Mouse (Mus musculus) liver, embryonic 15.5 days (tissue): ENCODE measurements around the gene Tmem198. TPM values are rescaled to one million over a fixed set of nuclear protein-coding genes. Genes with fewer than 3 reads are reported as not detected.
A peak's percentile ranks its signal among the peaks of the same experiment; 100 is the strongest.

Source experiments
- ATAC-seq: fragments of 200-750 bp; cut with Nextera tagmentation; 2 replicates; pipeline ENCODE4 v1.8.0; 2017; ENCODE audit warnings: moderate number of reproducible peaks, mild to moderate bottlenecking, moderate library complexity; ENCODE audit not compliant: insufficient read depth
- H3K27ac ChIP-seq: fragments of 300-500 bp; sonication (generic); replicated peaks from 2 replicates; pipeline ENCODE4 v1.5.1; 2015; ENCODE audit warnings: mild to moderate bottlenecking, inconsistent platforms
- H3K27me3 ChIP-seq: fragments of 300-500 bp; sonication (generic); 2 replicates; pipeline ENCODE4 v1.6.1; 2015; ENCODE audit warnings: mild to moderate bottlenecking, inconsistent platforms
- H3K36me3 ChIP-seq: fragments of 300-500 bp; sonication (generic); replicated peaks from 2 replicates; pipeline ENCODE4 v1.6.1; 2015; ENCODE audit warnings: moderate library complexity, mild to moderate bottlenecking, inconsistent platforms
- H3K4me1 ChIP-seq: fragments of 300-500 bp; sonication (generic); replicated peaks from 2 replicates; pipeline ENCODE4 v1.6.1; 2015; ENCODE audit warnings: inconsistent platforms
- H3K4me2 ChIP-seq: fragments of 300-500 bp; sonication (generic); 2 replicates; pipeline ENCODE4 v1.6.1; 2015; ENCODE audit warnings: moderate library complexity, mild to moderate bottlenecking, inconsistent platforms
- H3K4me3 ChIP-seq: fragments of 300-500 bp; sonication (generic); replicated peaks from 2 replicates; pipeline ENCODE4 v1.5.1; 2015; ENCODE audit warnings: mild to moderate bottlenecking, inconsistent platforms
- H3K9ac ChIP-seq: fragments of 300-500 bp; sonication (generic); 2 replicates; pipeline ENCODE4 v1.6.1; 2015; ENCODE audit warnings: moderate library complexity, mild to moderate bottlenecking, inconsistent platforms
- H3K9me3 ChIP-seq: fragments of 300-500 bp; sonication (generic); replicated peaks from 2 replicates; pipeline ENCODE4 v1.6.1; 2016; ENCODE audit warnings: inconsistent platforms
- WGBS: fragments of 180-500 bp; shearing (Covaris S2); methylation state at CpG from one replicate; pipeline ENCODE4 v1.1.7; 2015; ENCODE audit warnings: mixed read lengths; ENCODE audit not compliant: insufficient replicate concordance; 5-methylcytosine and 5-hydroxymethylcytosine counted together
- polyA plus RNA-seq: library from polyadenylated mRNA; unstranded; fragments of >200 nt; fragmentation: Nextera tagmentation; extraction: Ambion mirVana; gene quantifications from 2 replicates; pipeline ENCODE4 v1.2.1, GENCODE M21; 2015

Tmem198 gene
- polyA plus RNA-seq, 1 experiment from 2014 or later = 0.06 TPM

DNA sequence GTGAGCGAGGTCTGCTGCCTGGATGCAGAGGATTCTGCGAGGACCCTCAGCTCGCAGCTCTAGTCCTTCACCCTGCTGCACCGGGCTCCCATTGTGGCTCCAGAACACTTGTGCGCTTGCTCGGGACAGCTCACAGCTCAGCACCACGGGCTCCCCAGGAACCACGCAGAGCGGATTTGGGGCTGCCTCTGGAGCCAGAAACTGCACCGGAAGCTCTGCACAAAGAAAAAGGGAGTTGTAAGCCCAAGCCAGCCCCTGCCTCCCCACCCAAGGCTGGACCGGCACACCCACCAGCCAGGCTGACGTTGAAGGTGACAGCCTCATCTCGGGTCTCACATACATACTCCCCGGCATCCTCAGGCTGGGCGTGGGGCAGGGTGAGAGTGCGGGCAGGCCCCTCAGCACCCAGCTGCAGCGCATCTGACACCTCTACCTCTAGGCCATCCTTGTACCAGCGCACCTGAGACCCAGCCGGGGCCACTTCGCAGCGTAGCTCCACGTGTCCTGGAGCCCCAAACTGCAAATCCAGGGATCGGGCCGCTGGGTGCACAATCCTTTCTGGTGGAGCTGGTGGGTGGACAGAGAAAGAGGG, 13.3 kb downstream of the Tmem198 start:
- H3K9me3 ChIP-seq = no peaks in the 10 kb centered on the region
- H3K4me3 ChIP-seq = no peak overlapping the region
- WGBS = 57% methylated on average over 24 of the region's 24 CpGs
- no peak for ATAC-seq
- H3K4me1 ChIP-seq = peaks cover 4% of the 10 kb centered on the region; the same call in 1 of the 2 replicates
- H3K27ac ChIP-seq = no peak overlapping the region
- no peak overlapping the region for H3K4me2 ChIP-seq
- H3K27me3 ChIP-seq = peaks cover 36% of the 10 kb centered on the region
- 0 out of 2 replicates have a peak, but pooled peaks cover 7% of the 10 kb centered on the region for H3K36me3 ChIP-seq
- H3K9ac ChIP-seq = no peak overlapping the region

DNA sequence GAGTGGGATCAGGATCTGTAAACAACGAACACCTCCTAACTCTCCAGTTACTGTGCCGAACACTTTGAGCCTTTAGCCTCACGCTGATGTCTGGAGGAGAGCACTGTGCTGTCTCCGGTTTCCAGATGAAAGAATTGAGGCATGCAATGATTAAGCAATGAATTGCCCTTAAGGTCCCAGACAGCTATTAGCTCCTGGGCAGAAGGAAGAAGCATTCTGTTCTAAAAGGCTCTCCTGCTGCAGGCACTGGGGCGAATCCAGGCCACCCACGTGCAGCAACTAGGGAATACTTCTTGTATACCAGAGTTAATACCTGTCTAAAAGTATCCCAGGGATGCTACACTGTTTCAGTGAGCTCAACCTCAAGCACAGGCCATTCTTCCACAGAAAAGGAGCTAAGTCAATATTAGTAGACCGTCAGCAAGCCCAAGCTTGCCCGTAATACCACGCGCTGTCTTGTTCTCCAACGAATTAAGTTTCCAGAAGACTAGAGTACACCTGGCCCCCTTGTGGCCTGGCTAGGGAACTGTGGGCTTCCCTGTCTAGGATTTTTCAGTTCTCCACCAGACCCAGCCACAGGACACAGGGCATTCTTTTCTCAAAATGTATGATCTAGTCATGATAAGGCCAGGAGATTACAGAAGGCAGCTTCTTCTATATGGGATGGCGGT, 15.7 kb downstream of the Tmem198 start:
- no peak overlapping the region for H3K4me3 ChIP-seq
- WGBS = 57% methylated on average over 12 of the region's 12 CpGs

DNA sequence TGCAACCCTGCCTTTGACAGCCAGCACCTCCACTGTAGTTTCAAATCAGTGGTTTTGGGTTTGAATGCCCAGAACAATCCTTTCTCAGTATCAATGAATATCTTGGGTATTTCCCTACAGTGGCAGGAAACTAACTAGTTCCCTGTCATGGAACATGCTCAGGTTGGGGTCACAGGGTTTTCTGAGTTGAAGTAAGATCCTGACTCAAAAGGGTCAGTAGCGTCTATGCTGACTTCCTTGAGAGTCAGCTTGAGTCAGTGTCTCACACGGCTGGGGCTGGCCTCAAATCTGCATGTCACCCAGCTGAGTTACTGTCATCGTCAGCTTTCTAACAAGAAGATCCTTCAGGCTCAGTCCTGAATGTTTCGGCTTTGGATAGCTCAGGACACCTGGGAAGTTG, 19.6 kb downstream of the Tmem198 start:
- Histone ChIP-seq H3K27me3 (peaks cover 6% of the 10 kb centered on the region), H3K9ac (no peak overlapping the region), H3K36me3 (0 out of 2 replicates have a peak, but pooled peaks cover 4% of the 10 kb centered on the region), H3K4me2 (no peak overlapping the region), H3K9me3 (no peaks in the 10 kb centered on the region), H3K4me1 (no peaks in the 10 kb centered on the region), H3K4me3 (no peak overlapping the region), H3K27ac (no peak overlapping the region)
- no peak for ATAC-seq
- WGBS = 61% methylated on average over 4 of the region's 4 CpGs

More for the DNA sequence above, 15.7 kb downstream of the Tmem198 start:
- Histone ChIP-seq H3K9ac (no peak overlapping the region), H3K9me3 (no peaks in the 10 kb centered on the region), H3K27ac (no peak overlapping the region), H3K36me3 (0 out of 2 replicates have a peak, but pooled peaks cover 7% of the 10 kb centered on the region), H3K4me1 (no peaks in the 10 kb centered on the region), H3K27me3 (peaks cover 13% of the 10 kb centered on the region; the same call in 1 of the 2 replicates), H3K4me2 (no peak overlapping the region)
- no peak for ATAC-seq

DNA sequence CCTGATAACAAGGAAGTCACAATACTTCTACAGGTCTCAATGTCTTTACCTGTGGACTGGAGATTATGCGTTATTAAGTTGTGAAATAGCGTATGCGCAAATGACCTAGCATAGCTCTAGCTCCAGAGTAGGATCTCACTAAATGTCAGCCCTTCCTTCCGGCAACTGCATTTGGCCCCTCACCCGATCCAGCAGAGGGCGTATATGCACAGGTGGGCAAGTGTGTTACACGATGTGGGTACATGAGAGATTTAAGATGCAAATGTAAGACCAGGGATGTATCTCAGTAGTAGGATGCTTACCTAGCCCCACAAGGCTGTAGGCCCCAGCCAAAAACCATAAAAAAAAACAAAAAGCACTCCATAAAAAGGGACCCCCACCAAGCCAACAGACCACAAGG, 20.1 kb downstream of the Tmem198 start:
- ATAC-seq = no peak
- peaks cover 12% of the 10 kb centered on the region for H3K27me3 ChIP-seq
- H3K9me3 ChIP-seq = no peaks in the 10 kb centered on the region
- no peak overlapping the region for H3K4me2 ChIP-seq
- no peak overlapping the region for H3K9ac ChIP-seq
- no peaks in the 10 kb centered on the region for H3K4me1 ChIP-seq
- WGBS = 70% methylated on average over 7 of the region's 7 CpGs
- 0 out of 2 replicates have a peak, but pooled peaks cover 4% of the 10 kb centered on the region for H3K36me3 ChIP-seq
- no peak overlapping the region for H3K27ac ChIP-seq
- no peak overlapping the region for H3K4me3 ChIP-seq

DNA sequence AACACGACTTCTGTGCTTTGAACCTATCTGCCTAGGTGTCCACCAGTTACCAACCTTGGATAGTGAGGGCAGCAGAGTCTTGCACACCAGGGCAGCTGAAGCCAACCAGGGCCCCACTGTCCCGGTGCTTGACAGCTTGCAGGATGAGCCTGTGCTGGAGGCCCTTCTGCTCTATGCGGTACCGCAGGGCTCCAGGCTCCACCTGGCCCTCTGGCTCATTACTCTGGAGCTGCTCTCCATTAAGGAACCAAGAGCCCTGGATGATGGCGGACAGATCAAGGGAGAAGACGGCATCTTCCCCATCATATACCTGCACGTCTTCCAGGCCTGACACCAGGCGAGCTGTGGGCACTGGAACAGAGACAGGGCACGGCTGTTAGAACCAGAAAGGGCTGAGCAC, 22.6 kb downstream of the Tmem198 start:
- H3K36me3 ChIP-seq = no peaks in the 10 kb centered on the region
- no peak overlapping the region for H3K4me3 ChIP-seq
- no peak overlapping the region for H3K4me2 ChIP-seq
- H3K27me3 ChIP-seq = peaks cover 37% of the 10 kb centered on the region
- H3K9ac ChIP-seq = no peak overlapping the region
- 0 out of 2 replicates have a peak, but pooled peaks cover 6% of the 10 kb centered on the region for H3K4me1 ChIP-seq
- H3K9me3 ChIP-seq = no peaks in the 10 kb centered on the region
- H3K27ac ChIP-seq = no peak overlapping the region
- no peak for ATAC-seq
- 80% methylated on average over 9 of the region's 9 CpGs for WGBS

DNA sequence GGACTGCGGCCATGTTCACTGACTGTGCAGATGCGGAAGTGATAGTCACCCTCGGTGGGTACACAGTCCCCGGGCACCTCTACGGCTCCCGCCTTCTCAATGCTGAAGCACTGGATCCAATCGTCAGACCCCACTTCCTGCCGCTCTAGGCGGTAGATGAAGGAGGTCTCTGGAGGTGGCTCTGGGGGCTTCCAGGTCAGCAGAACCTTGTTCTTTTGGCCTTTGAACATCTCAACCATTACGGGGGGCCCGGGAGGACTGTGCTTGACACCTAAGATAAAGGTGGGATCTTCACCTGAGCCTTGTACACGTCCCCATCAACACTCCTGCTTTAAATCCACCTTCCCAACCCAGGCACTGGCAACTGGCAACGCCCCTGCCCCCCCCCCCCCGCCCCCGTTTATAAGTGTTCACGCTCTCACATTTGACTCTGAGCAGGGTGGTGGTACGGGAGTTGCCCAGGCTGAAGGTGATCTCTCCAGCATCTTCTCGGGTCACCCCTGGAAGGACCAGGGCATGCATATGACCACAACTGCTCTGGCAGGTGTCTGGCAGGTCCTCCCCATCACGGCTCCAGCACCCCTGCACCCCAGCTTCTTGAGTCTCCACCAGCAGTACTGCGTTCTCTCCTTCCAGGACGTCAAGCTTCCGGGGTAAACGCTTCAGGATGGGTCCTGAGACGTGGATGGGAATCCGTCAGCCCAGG, 23.8 kb downstream of the Tmem198 start:
- Histone ChIP-seq H3K4me3 (no peak overlapping the region), H3K4me1 (0 out of 2 replicates have a peak, but pooled peaks cover 6% of the 10 kb centered on the region), H3K4me2 (no peak overlapping the region), H3K27ac (no peak overlapping the region), H3K9ac (no peak overlapping the region), H3K36me3 (no peaks in the 10 kb centered on the region), H3K9me3 (no peaks in the 10 kb centered on the region), H3K27me3 (peaks cover 48% of the 10 kb centered on the region)
- 69% methylated on average over 24 of the region's 25 CpGs for WGBS
- ATAC-seq = no peak

DNA sequence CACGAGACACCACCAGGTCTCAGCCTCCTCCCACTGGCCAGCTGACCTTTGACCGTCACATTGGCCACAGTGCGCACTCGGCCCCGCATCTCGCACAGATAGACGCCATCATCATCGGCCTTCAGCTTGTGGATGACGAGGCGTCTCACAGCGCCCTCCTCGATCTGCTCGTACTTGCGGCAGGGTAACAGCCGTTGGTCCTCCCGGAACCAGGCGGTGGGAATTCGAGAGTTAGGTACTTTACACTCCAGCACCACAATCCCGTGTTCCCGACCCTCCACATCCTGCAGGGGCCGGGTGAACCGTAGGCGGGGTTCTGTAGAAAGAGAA, 24.3 kb downstream of the Tmem198 start:
- H3K27ac ChIP-seq = no peak overlapping the region
- peaks cover 54% of the 10 kb centered on the region for H3K27me3 ChIP-seq
- no peaks in the 10 kb centered on the region for H3K9me3 ChIP-seq
- no peaks in the 10 kb centered on the region for H3K36me3 ChIP-seq
- no peak overlapping the region for H3K4me2 ChIP-seq
- no peak overlapping the region for H3K4me3 ChIP-seq
- ATAC-seq = no peak
- H3K9ac ChIP-seq = no peak overlapping the region
- 71% methylated on average over 23 of the region's 23 CpGs for WGBS
- H3K4me1 ChIP-seq = 0 out of 2 replicates have a peak, but pooled peaks cover 6% of the 10 kb centered on the region

DNA sequence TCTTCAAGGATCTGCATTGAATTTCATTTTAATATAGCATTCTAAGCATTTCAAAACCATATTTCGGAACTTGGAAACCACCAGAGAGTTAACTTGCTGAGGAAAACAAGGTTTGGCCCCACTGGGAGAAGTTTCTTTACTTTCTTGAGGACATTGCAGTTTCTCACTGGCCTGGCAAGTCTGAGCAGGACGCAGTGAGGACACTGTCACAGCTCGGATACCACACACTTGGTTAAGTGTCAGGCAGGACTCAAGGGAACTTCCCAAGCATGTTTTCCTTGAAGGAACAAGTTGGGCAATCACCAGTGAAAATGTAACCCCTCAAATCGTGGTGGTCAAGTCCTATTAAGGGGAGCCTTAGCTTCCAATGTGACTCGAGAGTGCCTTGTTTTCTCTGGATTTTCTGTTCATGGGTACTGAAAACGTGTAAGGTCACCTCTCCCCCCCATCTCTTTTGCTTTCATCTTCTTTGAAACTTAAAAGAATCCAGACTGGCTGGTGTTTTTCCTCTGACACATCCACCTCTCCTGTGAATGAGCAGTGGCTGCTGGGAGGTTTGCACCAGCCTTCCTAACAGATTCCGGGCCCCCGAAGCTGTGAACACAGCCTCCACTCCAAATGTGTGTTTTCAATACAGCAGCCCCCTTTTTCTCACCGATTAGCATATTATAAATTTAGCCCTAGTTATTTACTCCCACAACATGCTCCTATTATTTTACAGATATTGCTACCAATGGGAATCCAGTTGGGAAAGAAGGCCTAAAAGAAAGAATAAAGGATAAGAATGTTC, 25.1 kb downstream of the Tmem198 start:
- 0 out of 2 replicates have a peak, but pooled peaks cover 6% of the 10 kb centered on the region for H3K4me1 ChIP-seq
- no peak overlapping the region for H3K9ac ChIP-seq
- peak overlapping the region; percentile 63 for H3K4me2 ChIP-seq
- no peaks in the 10 kb centered on the region for H3K36me3 ChIP-seq
- no peak for ATAC-seq
- H3K9me3 ChIP-seq = no peaks in the 10 kb centered on the region
- H3K27me3 ChIP-seq = peaks cover 61% of the 10 kb centered on the region
- no peak overlapping the region for H3K4me3 ChIP-seq
- WGBS = 51% methylated on average over 9 of the region's 9 CpGs
- H3K27ac ChIP-seq = no peak overlapping the region

DNA sequence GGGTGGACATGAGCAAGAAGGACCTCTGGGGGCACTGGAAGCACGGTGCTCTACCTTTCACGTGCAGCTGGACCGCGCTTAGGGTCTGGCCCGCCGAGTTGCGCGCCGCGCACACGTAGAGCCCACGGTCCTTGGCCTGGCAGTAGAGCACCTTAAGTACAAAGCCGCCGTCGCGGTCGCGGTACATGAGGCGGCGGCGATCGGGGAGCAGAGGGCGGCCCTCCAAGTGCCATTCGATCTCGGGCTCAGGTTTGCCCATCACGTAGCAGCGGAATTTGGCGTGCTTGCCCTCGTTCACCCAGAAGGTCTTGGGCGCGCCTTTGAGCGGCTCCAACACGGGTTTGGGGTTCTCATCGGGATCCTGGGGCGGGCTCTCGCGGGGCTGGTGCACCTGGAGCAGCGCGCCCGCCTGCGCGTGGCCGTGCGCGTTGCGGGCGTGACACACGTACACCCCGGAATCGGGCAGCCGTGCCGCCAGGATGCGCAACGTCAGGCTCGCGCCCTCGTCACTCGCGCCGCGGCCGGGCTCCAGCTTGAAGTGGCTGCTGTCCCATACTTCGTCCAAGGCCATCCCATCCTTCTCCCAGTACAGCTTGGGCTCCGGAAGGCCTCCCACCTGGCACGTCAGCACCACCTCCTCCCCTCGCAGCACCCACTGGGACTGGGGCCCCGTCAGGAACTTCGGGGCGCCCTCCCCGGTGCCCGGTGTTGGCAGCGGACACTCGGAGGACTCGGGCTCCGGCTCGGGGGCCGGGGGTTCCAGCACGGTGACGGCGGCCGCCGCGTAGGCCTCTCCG, 26.0 kb downstream of the Tmem198 start:
- Histone ChIP-seq H3K36me3 (no peaks in the 10 kb centered on the region), H3K27ac (peak overlapping the region; percentile 33; the same call in 1 of the 2 replicates)

More for the DNA sequence above, 26.0 kb downstream of the Tmem198 start:
- Histone ChIP-seq H3K9ac (peak overlapping the region; percentile 47; the same call in 1 of the 2 replicates), H3K27me3 (peaks cover 68% of the 10 kb centered on the region), H3K4me2 (peak overlapping the region; percentile 63), H3K9me3 (no peaks in the 10 kb centered on the region), H3K4me1 (0 out of 2 replicates have a peak, but pooled peaks cover 6% of the 10 kb centered on the region), H3K4me3 (peak overlapping the region; percentile 58)
- 0 out of 2 replicates have a peak, but pooled peaks have one; percentile 7 for ATAC-seq
- under 1% methylated on average over 83 of the region's 84 CpGs for WGBS
